Mouse (Mus musculus) embryonic facial prominence, embryonic 12.5 days (tissue): ENCODE data around the gene Gm11096. TPM values are rescaled to one million over a fixed set of nuclear protein-coding genes. Genes with fewer than 3 reads are reported as not detected.

Source experiments
- ATAC-seq: fragments of 200-750 bp; cut with Nextera tagmentation; 2 replicates; pipeline ENCODE4 v1.8.0; 2017; ENCODE audit not compliant: insufficient number of reproducible peaks, insufficient read depth, low FRiP score, low TSS enrichment
- H3K27ac ChIP-seq: fragments of 300-500 bp; sonication (generic); 2 replicates; pipeline ENCODE4 v1.5.1; 2016; ENCODE audit warnings: mild to moderate bottlenecking
- H3K27me3 ChIP-seq: fragments of 300-500 bp; sonication (generic); 2 replicates; pipeline ENCODE4 v1.6.1; 2016; ENCODE audit warnings: mild to moderate bottlenecking, moderate library complexity
- H3K36me3 ChIP-seq: fragments of 300-500 bp; sonication (generic); 2 replicates; pipeline ENCODE4 v1.6.1; 2016; ENCODE audit warnings: mild to moderate bottlenecking
- H3K4me1 ChIP-seq: fragments of 300-500 bp; sonication (generic); 2 replicates; pipeline ENCODE4 v1.6.1; 2016
- H3K4me2 ChIP-seq: fragments of 300-500 bp; sonication (generic); replicated peaks from 2 replicates; pipeline ENCODE4 v1.6.1; 2016; ENCODE audit warnings: mild to moderate bottlenecking, moderate library complexity
- H3K4me3 ChIP-seq: fragments of 300-500 bp; sonication (generic); 2 replicates; pipeline ENCODE4 v1.5.1; 2016; ENCODE audit warnings: mild to moderate bottlenecking
- H3K9ac ChIP-seq: fragments of 300-500 bp; sonication (generic); 2 replicates; pipeline ENCODE4 v1.6.1; 2016; ENCODE audit warnings: mild to moderate bottlenecking, moderate library complexity
- H3K9me3 ChIP-seq: fragments of 300-500 bp; sonication (generic); 2 replicates; pipeline ENCODE4 v1.6.1; 2016; ENCODE audit warnings: mild to moderate bottlenecking, moderate library complexity
- WGBS: fragments of 180-500 bp; shearing (Covaris S2); methylation state at CpG from one replicate; pipeline ENCODE4 v1.1.7; 2016; 5-methylcytosine and 5-hydroxymethylcytosine counted together
- polyA plus RNA-seq: library from polyadenylated mRNA; unstranded; fragments of >200 nt; fragmentation: Nextera tagmentation; extraction: Ambion mirVana; gene quantifications from 2 replicates; pipeline ENCODE4 v1.2.1, GENCODE M21; 2016

Gm11096 gene
- not detected in 2 replicates for polyA plus RNA-seq

DNA sequence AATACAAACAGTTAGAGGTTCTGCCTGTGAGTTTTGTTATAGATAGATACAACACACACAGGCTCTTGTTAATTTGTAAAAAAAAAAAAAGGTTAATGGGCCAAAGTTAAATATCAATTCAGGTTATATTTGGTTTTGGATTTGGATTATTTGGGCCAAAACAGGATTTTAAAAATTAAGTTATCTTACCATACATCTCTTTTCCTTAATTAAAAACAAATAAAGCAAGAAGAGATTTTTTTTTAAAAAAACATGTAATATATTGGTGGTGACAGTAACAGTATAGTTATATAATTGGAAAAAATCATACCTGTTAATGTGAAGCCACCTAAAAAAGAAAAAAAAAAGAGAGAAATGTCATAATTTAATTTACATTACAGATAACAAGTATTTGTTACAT, at the start of gene Gm11096:
TSS of gene Gm11096 (plus strand) at position 301 of the 400 bp plus-strand sequence.
- no peak for ATAC-seq
- Histone ChIP-seq H3K9ac (no peak within 1 kb of the TSS), H3K4me3 (no peak within 1 kb of the TSS), H3K9me3 (no peaks in the 10 kb centered on the region), H3K4me1 (no peaks in the 10 kb centered on the region), H3K36me3 (no peaks in the 10 kb centered on the region), H3K27ac (no peak within 1 kb of the TSS), H3K4me2 (no peak within 1 kb of the TSS), H3K27me3 (no peaks in the 10 kb centered on the region)

DNA sequence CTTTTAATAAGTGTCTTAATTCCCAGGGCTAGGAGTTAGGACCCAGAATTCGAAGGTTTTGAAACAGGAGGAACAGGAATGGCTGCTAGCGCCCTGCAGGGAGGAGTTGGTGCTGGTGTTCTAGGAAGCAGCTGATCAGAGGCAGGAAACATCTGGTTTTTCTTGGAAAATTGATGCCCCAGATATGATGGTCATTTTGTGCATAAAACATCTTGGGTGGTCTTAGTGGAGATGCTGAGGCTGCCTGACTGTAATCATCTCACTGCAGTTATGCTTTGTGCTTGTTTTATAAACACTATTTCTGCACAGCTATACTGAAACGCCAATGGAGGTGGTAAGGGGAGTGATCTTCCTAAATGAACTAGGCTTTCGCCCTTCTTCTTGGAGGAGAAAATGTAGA, 48.5 kb upstream of the Gm11096 start:
- H3K4me2 ChIP-seq: no peak overlapping the region
- no peak overlapping the region for H3K27ac ChIP-seq
- no peaks in the 10 kb centered on the region for H3K9me3 ChIP-seq
- H3K27me3 ChIP-seq: no peaks in the 10 kb centered on the region
- no peaks in the 10 kb centered on the region for H3K36me3 ChIP-seq
- H3K4me3 ChIP-seq: no peak overlapping the region
- WGBS: 43% methylated on average over 4 of the region's 4 CpGs
- H3K9ac ChIP-seq: no peak overlapping the region
- no peak for ATAC-seq
- H3K4me1 ChIP-seq: peaks cover 5% of the 10 kb centered on the region; the same call in 1 of the 2 replicates

DNA sequence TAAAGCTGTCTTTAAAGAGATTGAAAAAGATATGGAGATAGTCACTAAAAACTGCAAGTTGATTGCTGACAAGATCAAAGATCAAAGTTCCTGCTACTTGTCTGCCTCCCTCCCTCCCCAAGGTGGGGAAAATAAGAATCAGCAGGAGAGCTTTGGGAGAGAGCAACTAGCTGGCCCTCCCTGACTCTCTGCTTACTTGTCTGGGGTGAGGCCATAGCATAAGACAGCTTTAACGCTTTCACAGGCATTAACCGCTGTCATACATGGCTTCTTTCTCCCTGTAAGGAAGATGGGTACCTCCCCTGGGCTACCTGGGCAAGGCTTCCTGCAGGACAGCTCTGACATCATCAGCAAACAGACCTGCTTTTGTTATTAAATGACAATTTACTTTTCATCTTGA, 47.4 kb upstream of the Gm11096 start:
- H3K27me3 ChIP-seq: no peaks in the 10 kb centered on the region
- peaks cover 5% of the 10 kb centered on the region; the same call in 1 of the 2 replicates for H3K4me1 ChIP-seq
- H3K9ac ChIP-seq: no peak overlapping the region
- H3K27ac ChIP-seq: no peak overlapping the region
- H3K9me3 ChIP-seq: no peaks in the 10 kb centered on the region
- no peak overlapping the region for H3K4me3 ChIP-seq
- H3K36me3 ChIP-seq: no peaks in the 10 kb centered on the region
- ATAC-seq: no peak
- no peak overlapping the region for H3K4me2 ChIP-seq
- WGBS: 52% methylated on average over 2 of the region's 2 CpGs

DNA sequence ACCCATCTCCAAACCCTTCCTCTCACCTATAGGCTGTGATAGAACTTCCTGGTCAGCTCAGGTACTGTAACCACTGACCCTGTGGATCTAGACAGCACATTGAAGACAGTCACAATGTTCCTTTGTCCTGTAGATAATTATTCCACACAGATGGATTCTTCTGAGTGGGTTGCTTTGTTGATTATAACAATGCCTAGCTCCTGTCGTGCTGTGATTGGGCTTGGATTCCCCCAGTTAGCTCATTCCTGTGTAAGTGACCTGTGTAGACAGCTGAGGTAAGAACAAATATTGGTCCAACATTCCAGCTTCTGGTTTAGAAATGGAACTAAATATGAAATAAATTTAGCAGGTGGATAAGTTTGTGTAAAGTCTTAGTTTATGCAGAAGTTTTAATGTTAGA, 44.1 kb upstream of the Gm11096 start:
- no peaks in the 10 kb centered on the region for H3K36me3 ChIP-seq
- 76% methylated on average over 1 of the region's 1 CpGs for WGBS
- ATAC-seq: no peak

DNA sequence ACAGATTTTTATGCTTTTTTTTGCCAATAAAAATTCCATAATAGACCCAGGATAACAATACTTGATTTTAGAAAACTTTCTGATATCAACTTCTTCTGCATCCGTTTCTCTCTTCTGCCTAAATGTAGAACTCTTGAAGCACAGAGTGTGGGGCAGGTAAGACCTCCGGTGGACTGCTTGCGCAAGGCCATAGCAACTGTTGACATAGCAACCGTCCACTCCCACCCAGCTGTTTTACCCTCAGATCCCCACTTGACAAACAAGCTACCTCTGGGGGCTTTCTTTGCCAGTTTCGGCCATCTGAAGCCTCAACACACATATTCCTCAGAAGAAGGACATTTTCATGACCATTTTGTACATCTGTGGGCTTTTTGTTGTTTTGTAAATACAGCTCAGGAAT, 41.2 kb upstream of the Gm11096 start:
- 68% methylated on average over 5 of the region's 5 CpGs for WGBS
- no peaks in the 10 kb centered on the region for H3K4me1 ChIP-seq
- ATAC-seq: no peak
- no peak overlapping the region for H3K4me2 ChIP-seq
- no peaks in the 10 kb centered on the region for H3K36me3 ChIP-seq
- H3K27me3 ChIP-seq: no peaks in the 10 kb centered on the region
- H3K9ac ChIP-seq: no peak overlapping the region
- no peak overlapping the region for H3K27ac ChIP-seq
- H3K4me3 ChIP-seq: no peak overlapping the region
- H3K9me3 ChIP-seq: no peaks in the 10 kb centered on the region

More for the DNA sequence above, 44.1 kb upstream of the Gm11096 start:
- Histone ChIP-seq H3K27ac (no peak overlapping the region), H3K4me3 (no peak overlapping the region), H3K4me2 (no peak overlapping the region), H3K9ac (no peak overlapping the region), H3K27me3 (no peaks in the 10 kb centered on the region), H3K9me3 (no peaks in the 10 kb centered on the region), H3K4me1 (peaks cover 5% of the 10 kb centered on the region; the same call in 1 of the 2 replicates)

DNA sequence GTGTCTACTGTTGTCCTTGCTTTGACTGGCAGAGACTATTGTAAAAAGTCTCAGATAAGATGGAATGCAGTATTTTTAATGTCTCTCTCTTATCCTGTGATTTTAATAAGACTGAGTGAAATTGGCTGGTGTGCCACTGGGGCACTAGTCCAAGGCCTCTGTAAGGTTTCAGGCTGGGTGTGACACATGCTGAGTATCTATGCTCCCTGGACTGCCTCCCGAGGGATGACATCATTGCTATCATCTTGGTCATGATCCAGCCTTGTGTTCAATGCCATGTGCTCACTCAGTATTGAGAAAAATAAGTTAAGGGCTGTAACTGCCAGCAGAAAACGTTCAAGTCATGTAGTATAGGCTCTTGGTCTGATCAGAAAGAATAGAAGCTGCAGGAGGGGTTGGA, 38.9 kb upstream of the Gm11096 start:
- Histone ChIP-seq H3K4me3 (no peak overlapping the region), H3K4me1 (no peaks in the 10 kb centered on the region), H3K9me3 (no peaks in the 10 kb centered on the region), H3K27ac (no peak overlapping the region), H3K36me3 (no peaks in the 10 kb centered on the region), H3K4me2 (no peak overlapping the region), H3K27me3 (no peaks in the 10 kb centered on the region), H3K9ac (no peak overlapping the region)
- WGBS: 88% methylated on average over 2 of the region's 2 CpGs
- ATAC-seq: no peak

DNA sequence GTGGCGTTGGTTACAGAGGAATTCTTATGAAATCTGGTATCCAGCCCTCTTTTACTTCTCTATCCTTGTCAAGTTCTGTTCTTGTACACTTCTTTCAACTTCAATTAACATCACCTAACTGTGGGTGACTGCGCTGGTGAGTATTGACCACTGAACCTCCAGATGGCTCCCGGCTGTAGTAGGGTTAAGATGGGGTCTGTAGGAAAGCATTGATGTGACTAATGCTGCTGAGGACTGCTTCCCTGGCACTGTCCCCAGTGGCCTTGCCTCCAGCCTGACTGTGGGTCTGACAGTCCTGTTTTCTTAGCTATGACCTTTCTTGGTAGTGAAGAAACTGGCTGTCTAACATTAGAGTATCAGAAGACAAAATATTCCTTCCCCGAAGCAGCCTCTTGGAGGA, 38.4 kb upstream of the Gm11096 start:
- Histone ChIP-seq H3K27me3 (no peaks in the 10 kb centered on the region), H3K4me2 (no peak overlapping the region), H3K27ac (no peak overlapping the region), H3K9ac (no peak overlapping the region), H3K36me3 (no peaks in the 10 kb centered on the region), H3K4me1 (no peaks in the 10 kb centered on the region), H3K4me3 (no peak overlapping the region), H3K9me3 (no peaks in the 10 kb centered on the region)
- ATAC-seq: no peak
- 71% methylated on average over 4 of the region's 4 CpGs for WGBS

DNA sequence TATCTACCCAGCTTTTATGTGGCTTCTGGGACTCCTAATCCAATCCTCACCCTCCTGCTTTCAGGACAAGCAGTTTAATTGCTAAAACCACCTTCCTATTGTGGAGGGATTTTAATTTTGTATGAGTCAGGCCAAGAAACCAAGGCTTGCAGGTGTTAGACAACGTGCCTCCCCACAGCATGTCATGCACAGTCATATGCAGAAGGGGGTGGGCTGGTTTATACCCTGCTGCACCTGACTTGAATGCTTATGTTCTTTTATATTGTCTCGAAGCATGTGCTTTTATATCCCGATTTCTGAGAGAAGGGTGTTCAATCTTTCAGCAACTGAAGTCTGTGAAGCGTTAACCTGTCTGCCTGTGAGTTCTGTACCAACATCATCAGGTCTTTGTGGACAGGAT, 37.3 kb upstream of the Gm11096 start:
- no peak for ATAC-seq
- H3K9ac ChIP-seq: no peak overlapping the region
- WGBS: 76% methylated on average over 4 of the region's 4 CpGs

DNA sequence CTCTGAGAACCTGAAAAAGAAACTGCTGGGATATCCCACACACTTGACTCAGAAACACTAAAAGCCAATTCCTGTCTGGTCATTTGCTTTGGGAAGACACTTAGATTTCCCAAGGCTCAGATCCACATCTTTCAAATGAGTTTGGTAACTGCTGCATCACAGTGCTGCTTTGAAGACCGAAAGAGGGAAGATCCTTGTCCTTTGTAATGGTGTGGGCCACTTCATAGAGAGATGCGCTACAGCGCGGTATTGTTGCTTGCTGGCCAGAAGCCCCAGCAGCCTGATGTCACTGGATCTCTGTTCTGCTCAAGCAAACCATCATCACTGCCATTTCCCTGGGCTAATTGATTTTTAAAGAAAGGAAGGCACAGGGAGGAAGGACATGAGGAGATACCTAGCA, 28.8 kb upstream of the Gm11096 start:
- Histone ChIP-seq H3K9me3 (no peaks in the 10 kb centered on the region), H3K36me3 (no peaks in the 10 kb centered on the region), H3K27me3 (no peaks in the 10 kb centered on the region), H3K9ac (no peak overlapping the region), H3K4me3 (no peak overlapping the region), H3K4me1 (no peaks in the 10 kb centered on the region), H3K27ac (no peak overlapping the region), H3K4me2 (no peak overlapping the region)
- no peak for ATAC-seq
- 92% methylated on average over 4 of the region's 4 CpGs for WGBS

More for the DNA sequence above, 37.3 kb upstream of the Gm11096 start:
- no peaks in the 10 kb centered on the region for H3K9me3 ChIP-seq
- no peaks in the 10 kb centered on the region for H3K27me3 ChIP-seq
- no peaks in the 10 kb centered on the region for H3K4me1 ChIP-seq
- H3K36me3 ChIP-seq: no peaks in the 10 kb centered on the region
- no peak overlapping the region for H3K4me3 ChIP-seq
- H3K4me2 ChIP-seq: no peak overlapping the region
- no peak overlapping the region for H3K27ac ChIP-seq

DNA sequence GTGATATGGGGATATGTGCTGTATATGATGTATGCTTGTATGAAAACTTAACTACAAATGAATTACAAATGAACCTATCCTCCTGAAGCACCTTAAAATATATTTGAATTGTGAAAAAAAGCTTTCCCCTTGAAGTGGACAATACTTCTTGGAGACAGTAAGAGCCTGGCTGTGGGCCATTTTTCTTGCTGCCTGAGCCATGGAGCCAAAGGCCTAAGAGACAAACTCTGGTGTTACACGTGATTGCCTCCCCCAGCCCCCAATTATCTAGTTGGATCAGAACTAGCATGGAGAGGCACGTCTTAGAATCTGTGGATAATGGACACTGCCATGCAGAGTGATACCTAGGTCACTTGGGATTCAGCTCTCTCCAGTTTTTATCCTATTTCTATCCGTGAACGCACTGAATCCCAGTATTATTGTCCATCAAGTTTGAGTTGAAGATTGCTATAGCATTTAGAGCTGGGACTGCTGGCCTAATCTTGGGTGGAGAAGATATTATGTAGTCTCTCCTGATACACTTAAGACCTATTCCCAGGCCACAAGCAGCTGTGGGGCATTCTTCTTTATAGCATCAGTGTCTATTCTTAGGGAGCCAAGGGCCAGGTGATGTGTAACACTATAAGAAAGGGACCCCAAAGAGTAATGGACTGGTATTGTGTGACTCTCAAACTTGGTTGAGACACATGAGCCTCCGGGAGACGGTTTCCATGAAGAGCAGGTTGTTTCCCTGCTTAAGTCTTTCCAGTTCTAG, 25.0 kb upstream of the Gm11096 start:
- Histone ChIP-seq H3K9ac (no peak overlapping the region), H3K27me3 (no peaks in the 10 kb centered on the region), H3K4me3 (no peak overlapping the region), H3K27ac (no peak overlapping the region), H3K4me1 (no peaks in the 10 kb centered on the region), H3K36me3 (no peaks in the 10 kb centered on the region), H3K9me3 (no peaks in the 10 kb centered on the region), H3K4me2 (no peak overlapping the region)
- 88% methylated on average over 6 of the region's 6 CpGs for WGBS
- ATAC-seq: no peak

DNA sequence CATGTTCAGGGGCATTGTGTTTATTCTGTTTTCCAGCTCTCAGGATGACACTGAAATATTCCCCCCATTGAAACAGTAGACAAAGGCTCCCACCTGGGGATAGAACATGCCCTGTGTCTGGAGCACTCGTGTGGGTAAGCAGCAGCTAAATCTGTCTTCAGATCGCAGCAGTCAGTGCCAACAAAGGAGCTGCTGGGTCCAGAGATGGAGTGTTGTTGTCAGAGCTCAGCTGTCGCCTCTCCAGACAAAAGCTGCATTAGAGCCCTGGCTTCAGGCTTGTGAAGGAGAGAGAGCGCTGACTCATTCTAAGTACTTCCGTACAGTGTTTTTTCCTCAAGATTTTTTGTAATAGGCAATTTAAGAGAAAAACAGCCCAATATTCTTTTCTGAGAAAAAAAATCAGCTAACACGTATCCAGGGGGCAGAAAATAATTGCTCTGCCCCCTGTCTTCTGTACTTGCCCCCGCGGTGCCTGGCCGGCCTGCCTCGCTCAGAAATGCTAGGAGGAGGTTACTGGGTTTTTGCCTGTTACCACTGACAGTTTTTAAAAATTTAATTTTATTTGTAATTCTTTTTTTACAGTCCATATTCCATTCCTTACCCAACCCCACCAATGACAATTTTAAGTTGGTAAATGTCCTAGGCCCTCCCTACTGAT, 21.6 kb upstream of the Gm11096 start:
- no peak overlapping the region for H3K4me2 ChIP-seq
- H3K9ac ChIP-seq: no peak overlapping the region
- no peaks in the 10 kb centered on the region for H3K27me3 ChIP-seq
- no peak for ATAC-seq
- H3K4me1 ChIP-seq: no peaks in the 10 kb centered on the region
- WGBS: 74% methylated on average over 10 of the region's 10 CpGs
- no peak overlapping the region for H3K4me3 ChIP-seq
- no peaks in the 10 kb centered on the region for H3K36me3 ChIP-seq
- H3K9me3 ChIP-seq: no peaks in the 10 kb centered on the region
- H3K27ac ChIP-seq: no peak overlapping the region

DNA sequence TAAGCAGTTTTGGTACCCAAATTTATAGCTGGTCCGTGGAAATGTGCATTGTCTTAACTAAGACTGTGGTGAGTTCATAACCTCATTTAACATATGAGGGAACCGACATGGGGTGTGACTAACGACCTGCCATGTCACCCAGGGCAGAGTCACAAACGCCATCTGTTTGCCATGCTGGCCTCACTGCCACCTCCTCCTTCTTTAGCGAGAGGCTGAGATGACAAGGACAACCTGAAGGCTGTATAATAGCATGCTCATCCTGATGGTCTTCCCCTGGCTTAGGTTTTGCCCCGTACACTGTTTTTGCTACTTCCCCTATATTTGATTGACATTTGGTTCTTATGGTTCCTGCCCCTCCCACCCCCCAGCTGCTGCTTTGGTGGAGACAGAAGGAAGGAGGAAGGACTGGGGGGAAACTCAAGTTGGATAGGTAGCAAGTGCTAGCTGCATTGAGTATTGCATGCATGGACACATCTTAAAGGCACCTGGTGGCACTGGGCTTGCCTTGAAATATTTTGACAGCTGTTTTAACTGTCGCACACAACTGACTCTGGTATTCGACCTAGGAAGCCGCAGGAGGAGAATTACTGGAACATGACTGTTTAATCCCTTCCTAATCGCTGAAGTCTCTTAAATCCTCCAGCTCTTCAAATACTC, 17.2 kb upstream of the Gm11096 start:
- Histone ChIP-seq H3K27me3 (no peaks in the 10 kb centered on the region), H3K36me3 (no peaks in the 10 kb centered on the region), H3K4me1 (peaks cover 7% of the 10 kb centered on the region; the same call in 1 of the 2 replicates), H3K27ac (no peak overlapping the region), H3K9me3 (no peaks in the 10 kb centered on the region), H3K4me3 (no peak overlapping the region), H3K4me2 (no peak overlapping the region), H3K9ac (no peak overlapping the region)
- no peak for ATAC-seq
- WGBS: 43% methylated on average over 10 of the region's 10 CpGs
